Mouse (Mus musculus) right cerebral cortex, adult 2 months (tissue): ENCODE measurements around the gene Opa1.

ENCODE experiments used
- DNase-seq, 2 experiments: peaks; one replicate each; pipeline ENCODE4 v3.0.0; 2021 to 2022; ENCODE audit warnings: low spot score in 2 of 2

The Opa1 gene

GRCm38 (mm10) chr16:29579167-29579786, at the start of gene Opa1:
Opa1 (plus strand) TSS chr16:29579334.
- DNase-seq: peak; percentile 98

- no peak for DNase-seq
These were observed 45.5 kb upstream of the Opa1 start for GRCm38 (mm10) chr16:29533641-29534040.

- no peak for DNase-seq
These were observed 43.3 kb upstream of the Opa1 start for GRCm38 (mm10) chr16:29535866-29536265.

- DNase-seq: peak; percentile 25 to 38
These were observed 42.5 kb upstream of the Opa1 start for GRCm38 (mm10) chr16:29536411-29537204.

- no peak for DNase-seq
These were observed 39.2 kb upstream of the Opa1 start for GRCm38 (mm10) chr16:29539906-29540305.

- DNase-seq: peak; percentile 17 to 49
These were observed 37.9 kb upstream of the Opa1 start for GRCm38 (mm10) chr16:29541261-29541683.

- no peak for DNase-seq
These were observed 34.3 kb upstream of the Opa1 start, which contains the start of gene Atp13a4 for GRCm38 (mm10) chr16:29544829-29545228. Atp13a4 (minus strand) TSS chr16:29544864.

- no peak for DNase-seq
These were observed 19.5 kb upstream of the Opa1 start for GRCm38 (mm10) chr16:29559667-29560066.

- DNase-seq: peak; percentile 11 to 41
These were observed 18.7 kb upstream of the Opa1 start for GRCm38 (mm10) chr16:29560454-29560853.

GRCm38 (mm10) chr16:29560869-29561268, 18.3 kb upstream of the Opa1 start:
- peak; percentile 59 to 78 for DNase-seq

- no peak for DNase-seq
These were observed 5.1 kb upstream of the Opa1 start for GRCm38 (mm10) chr16:29574013-29574412.

- peak in 1 of 2 experiments; percentile 38 for DNase-seq
These were observed 3.5 kb upstream of the Opa1 start for GRCm38 (mm10) chr16:29575620-29576019.

- peak; percentile 18 to 19 for DNase-seq
These were observed 648 bp downstream of the Opa1 start for GRCm38 (mm10) chr16:29579787-29580176.

- DNase-seq: no peak
These were observed 13.0 kb downstream of the Opa1 start for GRCm38 (mm10) chr16:29592171-29592570.

- DNase-seq: no peak
These were observed 18.0 kb downstream of the Opa1 start for GRCm38 (mm10) chr16:29597122-29597521.

- peak; percentile 41 to 50 for DNase-seq
These were observed 26.4 kb downstream of the Opa1 start for GRCm38 (mm10) chr16:29605546-29605945.

GRCm38 (mm10) chr16:29607131-29607530, 28.0 kb downstream of the Opa1 start:
- DNase-seq: no peak

- no peak for DNase-seq
These were observed 35.6 kb downstream of the Opa1 start for GRCm38 (mm10) chr16:29614762-29615161.

- DNase-seq: no peak
These were observed 49.9 kb downstream of the Opa1 start for GRCm38 (mm10) chr16:29629053-29629452.

GRCm38 (mm10) chr16:29635780-29636179, 56.6 kb downstream of the Opa1 start:
- no peak for DNase-seq

GRCm38 (mm10) chr16:29642376-29642775, 63.2 kb downstream of the Opa1 start:
- no peak for DNase-seq

- DNase-seq: no peak
These were observed 65.7 kb downstream of the Opa1 start for GRCm38 (mm10) chr16:29644871-29645270.

- no peak for DNase-seq
These were observed 67.1 kb downstream of the Opa1 start for GRCm38 (mm10) chr16:29646202-29646601.
